Mouse (Mus musculus): ENCODE results near the gene 0610010K14Rik.

Gene 0610010K14Rik

GRCm38 (mm10) chr11:70189319-70190134 lies 48.2 kb downstream of the 0610010K14Rik start:
- in situ Hi-C loops (cut with MboI; ENCODE audit: low sequenced_read_pairs) = loop anchor here (25.0 kb wide), 1 partner anchor 127 kb away; the partner anchor contains the start of gene Asgr1
